Mouse (Mus musculus) embryonic fibroblast, embryonic 13.5 days (primary cell): Measurements from ENCODE around the gene Rfng. TPM values are rescaled to one million over a fixed set of nuclear protein-coding genes. Genes with fewer than 3 reads are reported as not detected.
A peak's percentile ranks its signal among the peaks of the same experiment; 100 is the strongest.

Source experiments
- H3K27ac ChIP-seq: 2 replicates; pipeline ENCODE4 v1.5.1; 2012; ENCODE audit warnings: low read length, control low read depth, inconsistent platforms; ENCODE audit not compliant: insufficient read depth
- H3K4me1 ChIP-seq: 2 replicates; pipeline ENCODE4 v1.6.1; 2011; ENCODE audit warnings: low read length; ENCODE audit not compliant: control insufficient read depth, insufficient read depth
- H3K4me3 ChIP-seq: 2 replicates; pipeline ENCODE4 v1.5.1; 2011; ENCODE audit warnings: mild to moderate bottlenecking, control low read depth, low read length; ENCODE audit not compliant: insufficient read depth
- CTCF ChIP-seq: IDR thresholded peaks from 2 replicates; pipeline ENCODE4 v1.5.1; 2011; ENCODE audit warnings: mild to moderate bottlenecking, control low read depth, low read length, moderate library complexity, borderline replicate concordance; ENCODE audit not compliant: insufficient read depth
- POLR2A ChIP-seq: IDR thresholded peaks from 2 replicates; pipeline ENCODE4 v1.6.1; 2011; ENCODE audit warnings: low read depth, mild to moderate bottlenecking, control low read depth, low read length, moderate library complexity
- polyA plus RNA-seq: library from polyadenylated mRNA; stranded (reverse); fragments of >200 nt; gene quantifications from 2 replicates; pipeline ENCODE4 v1.2.4, GENCODE M21; 2011; ENCODE audit warnings: low read depth; ENCODE audit not compliant: missing spikeins, insufficient read length

Gene Rfng
- polyA plus RNA-seq, 1 experiment, result 13.0 TPM

DNA sequence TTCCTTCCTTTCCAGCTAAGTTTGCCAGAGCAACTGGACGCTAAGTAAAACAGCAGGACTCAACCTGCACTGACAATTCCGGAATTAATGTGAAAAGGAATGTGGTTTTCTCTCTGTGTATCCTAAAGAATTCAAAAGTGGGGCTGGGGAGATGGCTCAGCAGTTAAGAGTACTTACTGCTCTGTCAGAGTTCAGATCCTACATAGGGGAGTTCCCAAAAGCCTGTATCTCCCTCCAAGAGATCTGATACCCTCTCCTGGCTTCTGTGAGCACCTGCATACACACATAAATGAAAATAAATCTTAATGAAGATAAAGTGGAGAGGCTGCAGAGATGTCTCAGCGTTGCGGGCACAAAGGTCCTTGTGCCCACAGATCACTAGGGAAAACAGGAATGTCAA, 32.4 kb downstream of the Rfng start:
- Histone ChIP-seq H3K27ac (peak overlapping the region; percentile 83), H3K4me1 (no peaks in the 10 kb centered on the region), H3K4me3 (no peak overlapping the region)
- TF ChIP-seq CTCF, result no peak
- no peak for TF ChIP-seq POLR2A

GRCm38 (mm10) chr11:120749430-120749829, 34.6 kb downstream of the Rfng start:
- no peak overlapping the region for H3K4me3 ChIP-seq
- no peaks in the 10 kb centered on the region for H3K4me1 ChIP-seq
- no peak for TF ChIP-seq POLR2A
- TF ChIP-seq CTCF, result no peak
- H3K27ac ChIP-seq, result no peak overlapping the region

DNA sequence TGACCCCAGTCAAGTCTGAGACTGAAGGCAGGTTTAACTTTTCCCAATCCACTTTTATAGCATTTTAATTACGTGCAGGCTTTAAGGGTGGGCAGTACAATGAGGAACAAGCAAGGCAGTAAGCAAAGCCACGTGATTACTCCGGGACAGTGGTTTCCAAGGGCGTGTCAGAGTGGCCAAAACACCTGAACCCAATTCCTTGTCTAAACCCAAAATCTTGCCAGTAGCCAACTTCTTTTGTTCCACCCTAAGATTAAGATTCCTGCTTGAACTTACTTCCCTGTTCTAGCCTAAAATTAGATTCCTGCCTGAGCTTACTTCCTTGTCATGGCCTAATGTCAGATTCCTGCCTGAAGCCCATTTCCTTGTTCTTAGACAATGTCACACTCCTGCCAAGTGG, 36.0 kb downstream of the Rfng start:
- no peak overlapping the region for H3K4me3 ChIP-seq
- no peak for TF ChIP-seq CTCF
- no peak for TF ChIP-seq POLR2A
- H3K27ac ChIP-seq, result no peak overlapping the region
- no peaks in the 10 kb centered on the region for H3K4me1 ChIP-seq

GRCm38 (mm10) chr11:120744121-120744701, 39.8 kb downstream of the Rfng start:
- no peaks in the 10 kb centered on the region for H3K4me1 ChIP-seq
- H3K4me3 ChIP-seq, result no peak overlapping the region
- H3K27ac ChIP-seq, result no peak overlapping the region
- TF ChIP-seq CTCF (no peak), POLR2A (no peak)

DNA sequence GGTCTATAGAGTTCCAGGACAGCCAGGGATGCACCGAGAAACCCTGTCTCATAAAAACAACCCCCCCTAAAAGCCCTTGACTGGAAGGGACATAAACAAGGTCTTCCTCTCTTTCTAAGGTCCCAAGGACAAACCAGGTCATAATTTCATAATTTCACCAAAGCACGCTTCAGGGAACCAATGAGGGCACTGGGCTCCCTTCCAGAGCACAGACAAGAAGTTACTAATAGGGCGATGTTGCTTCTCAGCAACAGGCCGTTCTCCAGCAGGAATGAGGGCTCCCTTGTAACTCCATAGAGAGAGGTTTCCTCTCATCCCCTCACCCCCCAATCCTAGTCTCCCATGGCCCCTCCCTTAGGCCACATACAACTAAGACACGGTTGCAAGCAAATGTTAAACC, 43.0 kb downstream of the Rfng start:
- Histone ChIP-seq H3K4me3 (no peak overlapping the region), H3K27ac (no peak overlapping the region), H3K4me1 (no peaks in the 10 kb centered on the region)
- TF ChIP-seq CTCF, result no peak
- no peak for TF ChIP-seq POLR2A

GRCm38 (mm10) chr11:120736424-120736823, 47.6 kb downstream of the Rfng start:
- peaks cover 5% of the 10 kb centered on the region for H3K4me1 ChIP-seq
- H3K27ac ChIP-seq, result no peak overlapping the region
- TF ChIP-seq POLR2A, result no peak
- TF ChIP-seq CTCF, result no peak
- H3K4me3 ChIP-seq, result no peak overlapping the region

- Histone ChIP-seq H3K27ac (no peak overlapping the region), H3K4me3 (no peak overlapping the region), H3K4me1 (peaks cover 6% of the 10 kb centered on the region)
- TF ChIP-seq CTCF, result no peak
- no peak for TF ChIP-seq POLR2A
Observed at GRCm38 (mm10) chr11:120733521-120733920, 50.5 kb downstream of the Rfng start.

- Histone ChIP-seq H3K27ac (peak within 1 kb of the TSS; percentile 18; the same call in 1 of the 2 replicates), H3K4me1 (peaks cover 6% of the 10 kb centered on the region)
Observed at GRCm38 (mm10) chr11:120731858-120732680, 51.9 kb downstream of the Rfng start, which contains the start of gene Cbr2. TSS of gene Cbr2 (minus strand) at chr11:120732114.

GRCm38 (mm10) chr11:120731395-120731794, 52.6 kb downstream of the Rfng start:
- TF ChIP-seq POLR2A (no peak; the same call in 1 of the 2 replicates), CTCF (no peak)
- H3K27ac ChIP-seq, result peak overlapping the region; percentile 18; the same call in 1 of the 2 replicates
- H3K4me1 ChIP-seq, result peaks cover 6% of the 10 kb centered on the region
- H3K4me3 ChIP-seq, result no peak overlapping the region

More at GRCm38 (mm10) chr11:120731858-120732680, 51.9 kb downstream of the Rfng start, which contains the start of gene Cbr2:
- H3K4me3 ChIP-seq, result no peak within 1 kb of the TSS
- TF ChIP-seq POLR2A (peak; percentile 62; the same call in 1 of the 2 replicates), CTCF (no peak)

Other genes starting within 250 kb of the Rfng start
- 65.4 and 90.1 TPM in 2 replicates for gene Mcrip1, start 234.5 kb downstream of the Rfng start, polyA plus RNA-seq
- not detected in 2 replicates for gene Ppp1r27, start 233.1 kb downstream of the Rfng start, polyA plus RNA-seq
- 846 and 907 TPM in 2 replicates for gene P4hb, start 211.0 kb downstream of the Rfng start, polyA plus RNA-seq
- gene Arhgdia, start 202.6 kb downstream of the Rfng start, polyA plus RNA-seq, result 500 and 534 TPM in 2 replicates
- 112 and 150 TPM in 2 replicates for gene Alyref, start 185.8 kb downstream of the Rfng start, polyA plus RNA-seq
- 78.0 and 87.2 TPM in 2 replicates for gene Anapc11, start 185.8 kb downstream of the Rfng start, polyA plus RNA-seq
- not detected in 2 replicates for gene Npb, start 175.7 kb downstream of the Rfng start, polyA plus RNA-seq
- gene Pcyt2, start 166.3 kb downstream of the Rfng start, polyA plus RNA-seq, result 39.5 and 45.2 TPM in 2 replicates
- 15.9 and 19.2 TPM in 2 replicates for gene Sirt7, start 159.0 kb downstream of the Rfng start, polyA plus RNA-seq
- gene Mafg, start 150.6 kb downstream of the Rfng start, polyA plus RNA-seq, result 39.4 and 43.9 TPM in 2 replicates
- 44.5 and 59.0 TPM in 2 replicates for gene Pycr1, start 140.4 kb downstream of the Rfng start, polyA plus RNA-seq
- gene Myadml2, start 136.0 kb downstream of the Rfng start, polyA plus RNA-seq, result not detected in 2 replicates
- 0.47 and 0.63 TPM in 2 replicates for gene Notum, start 123.0 kb downstream of the Rfng start, polyA plus RNA-seq
- gene Aspscr1, start 111.2 kb downstream of the Rfng start, polyA plus RNA-seq, result 49.8 and 53.9 TPM in 2 replicates
- 42.8 and 44.1 TPM in 2 replicates for gene Cenpx, start 70.5 kb downstream of the Rfng start, polyA plus RNA-seq
- 16.1 and 17.8 TPM in 2 replicates for gene Lrrc45, start 70.3 kb downstream of the Rfng start, polyA plus RNA-seq
- 16.0 and 20.8 TPM in 2 replicates for gene Rac3, start 62.7 kb downstream of the Rfng start, polyA plus RNA-seq
- gene Dcxr, start 56.9 kb downstream of the Rfng start, polyA plus RNA-seq, result 31.6 and 52.4 TPM in 2 replicates
- gene Cbr2, start 52.1 kb downstream of the Rfng start, polyA plus RNA-seq, result 27.8 and 30.7 TPM in 2 replicates
- 1.3 and 15.2 TPM in 2 replicates for gene Hmga1b, start 21.4 kb downstream of the Rfng start, polyA plus RNA-seq
- gene Gps1, start 65 bp upstream of the Rfng start, polyA plus RNA-seq, result 103 and 112 TPM in 2 replicates
- gene Dus1l, start 12.2 kb upstream of the Rfng start, polyA plus RNA-seq, result 23.7 and 24.0 TPM in 2 replicates
- 61.2 and 72.6 TPM in 2 replicates for gene Fasn, start 40.3 kb upstream of the Rfng start, polyA plus RNA-seq
- gene Ccdc57, start 148.7 kb upstream of the Rfng start, polyA plus RNA-seq, result 0.82 and 1.9 TPM in 2 replicates
- 43.8 and 63.2 TPM in 2 replicates for gene Slc16a3, start 164.3 kb upstream of the Rfng start, polyA plus RNA-seq
- 141 and 142 TPM in 2 replicates for gene Csnk1d, start 207.1 kb upstream of the Rfng start, polyA plus RNA-seq